Mouse (Mus musculus): Measurements from ENCODE around the gene Ctsz. TPM values are rescaled to one million over a fixed set of nuclear protein-coding genes. Genes with fewer than 3 reads are reported as not detected.
A peak's percentile ranks its signal among the peaks of the same experiment; 100 is the strongest.

Gene Ctsz
- polyA plus RNA-seq, 1 experiment from 2014 or later = 125 TPM

- H3K36me3 ChIP-seq (ENCODE audit: control insufficient read depth, insufficient read depth, low read length) = no peaks in the 10 kb centered on the region
- no peaks in the 10 kb centered on the region for H3K27me3 ChIP-seq (ENCODE audit: control insufficient read depth, insufficient read depth, low read length)
- no peak overlapping the region for H3K27ac ChIP-seq (replicated peaks in 1 of 2; ENCODE audit: control insufficient read depth in 1 of 2, insufficient read depth in 1 of 2, low read depth in 2 of 2, low read length in 2 of 2)
- no peaks in the 10 kb centered on the region for H3K9me3 ChIP-seq (ENCODE audit: control insufficient read depth, low read length)
- no peak overlapping the region for H3K9ac ChIP-seq (ENCODE audit: low read length)
- H3K4me1 ChIP-seq (ENCODE audit: control insufficient read depth in 2 of 2, insufficient read depth in 2 of 2, low read length in 2 of 2) = 0 out of 4 replicates have a peak, but pooled peaks cover 0 to 2% of the 10 kb centered on the region in 2 experiments
- no peak overlapping the region for H3K4me3 ChIP-seq (ENCODE audit: control insufficient read depth in 1 of 2, insufficient read depth in 1 of 2, low read depth in 1 of 2, low read length in 2 of 2)
- no peak overlapping the region for H3K4me2 ChIP-seq (ENCODE audit: low read length)
- no peak for ATAC-seq (ENCODE audit: insufficient number of reproducible peaks, insufficient read depth, low FRiP score, low read depth)
- WGBS = 75% methylated on average over 4 of the region's 4 CpGs
Measured at GRCm38 (mm10) chr2:174448405-174448804, 9.6 kb upstream of the Ctsz start.

- H3K4me3 ChIP-seq (ENCODE audit: control insufficient read depth in 1 of 2, insufficient read depth in 1 of 2, low read depth in 1 of 2, low read length in 2 of 2) = no peak overlapping the region
- H3K27ac ChIP-seq (replicated peaks in 1 of 2; ENCODE audit: control insufficient read depth in 1 of 2, insufficient read depth in 1 of 2, low read depth in 2 of 2, low read length in 2 of 2) = no peak overlapping the region
- WGBS = 69% methylated on average over 8 of the region's 8 CpGs
- no peaks in the 10 kb centered on the region for H3K27me3 ChIP-seq (ENCODE audit: control insufficient read depth, insufficient read depth, low read length)
- H3K4me1 ChIP-seq (ENCODE audit: control insufficient read depth in 2 of 2, insufficient read depth in 2 of 2, low read length in 2 of 2) = peaks cover 10 to 11% of the 10 kb centered on the region in 2 experiments; a peak in 3 of 4 replicates
- no peak for ATAC-seq (ENCODE audit: insufficient number of reproducible peaks, insufficient read depth, low FRiP score, low read depth)
- no peaks in the 10 kb centered on the region for H3K9me3 ChIP-seq (ENCODE audit: control insufficient read depth, low read length)
- H3K36me3 ChIP-seq (ENCODE audit: control insufficient read depth, insufficient read depth, low read length) = no peaks in the 10 kb centered on the region
- no peak overlapping the region for H3K9ac ChIP-seq (ENCODE audit: low read length)
- H3K4me2 ChIP-seq (ENCODE audit: low read length) = no peak overlapping the region
Measured at GRCm38 (mm10) chr2:174446905-174447304, 8.1 kb upstream of the Ctsz start.

GRCm38 (mm10) chr2:174446492-174446891 is 7.7 kb upstream of the Ctsz start:
- Histone ChIP-seq H3K9me3 (ENCODE audit: control insufficient read depth, low read length) (no peaks in the 10 kb centered on the region), H3K4me1 (ENCODE audit: control insufficient read depth in 2 of 2, insufficient read depth in 2 of 2, low read length in 2 of 2) (peaks cover 10 to 11% of the 10 kb centered on the region in 2 experiments; a peak in 3 of 4 replicates), H3K9ac (ENCODE audit: low read length) (no peak overlapping the region), H3K27me3 (ENCODE audit: control insufficient read depth, insufficient read depth, low read length) (no peaks in the 10 kb centered on the region), H3K36me3 (ENCODE audit: control insufficient read depth, insufficient read depth, low read length) (no peaks in the 10 kb centered on the region), H3K4me2 (ENCODE audit: low read length) (no peak overlapping the region), H3K27ac (replicated peaks in 1 of 2; ENCODE audit: control insufficient read depth in 1 of 2, insufficient read depth in 1 of 2, low read depth in 2 of 2, low read length in 2 of 2) (no peak overlapping the region), H3K4me3 (ENCODE audit: control insufficient read depth in 1 of 2, insufficient read depth in 1 of 2, low read depth in 1 of 2, low read length in 2 of 2) (no peak overlapping the region)
- 43% methylated on average over 7 of the region's 7 CpGs for WGBS
- no peak for ATAC-seq (ENCODE audit: insufficient number of reproducible peaks, insufficient read depth, low FRiP score, low read depth)

- no peak overlapping the region for H3K4me3 ChIP-seq (ENCODE audit: control insufficient read depth in 1 of 2, insufficient read depth in 1 of 2, low read depth in 1 of 2, low read length in 2 of 2)
- 69% methylated on average over 6 of the region's 6 CpGs for WGBS
- H3K36me3 ChIP-seq (ENCODE audit: control insufficient read depth, insufficient read depth, low read length) = no peaks in the 10 kb centered on the region
- ATAC-seq (ENCODE audit: insufficient number of reproducible peaks, insufficient read depth, low FRiP score, low read depth) = no peak
- H3K27ac ChIP-seq (replicated peaks in 1 of 2; ENCODE audit: control insufficient read depth in 1 of 2, insufficient read depth in 1 of 2, low read depth in 2 of 2, low read length in 2 of 2) = no peak overlapping the region
- no peak overlapping the region for H3K4me2 ChIP-seq (ENCODE audit: low read length)
- H3K9ac ChIP-seq (ENCODE audit: low read length) = no peak overlapping the region
- H3K27me3 ChIP-seq (ENCODE audit: control insufficient read depth, insufficient read depth, low read length) = no peaks in the 10 kb centered on the region
- H3K9me3 ChIP-seq (ENCODE audit: control insufficient read depth, low read length) = no peaks in the 10 kb centered on the region
- H3K4me1 ChIP-seq (ENCODE audit: control insufficient read depth in 2 of 2, insufficient read depth in 2 of 2, low read length in 2 of 2) = peaks cover 10 to 11% of the 10 kb centered on the region in 2 experiments; a peak in 3 of 4 replicates
Measured at GRCm38 (mm10) chr2:174445018-174445417, 6.2 kb upstream of the Ctsz start.

GRCm38 (mm10) chr2:174444359-174444758 is 5.5 kb upstream of the Ctsz start:
- no peak overlapping the region for H3K27ac ChIP-seq (replicated peaks in 1 of 2; ENCODE audit: control insufficient read depth in 1 of 2, insufficient read depth in 1 of 2, low read depth in 2 of 2, low read length in 2 of 2)
- 59% methylated on average over 7 of the region's 7 CpGs for WGBS
- H3K4me1 ChIP-seq (ENCODE audit: control insufficient read depth in 2 of 2, insufficient read depth in 2 of 2, low read length in 2 of 2) = peaks cover 11 to 16% of the 10 kb centered on the region in 2 experiments
- no peaks in the 10 kb centered on the region for H3K9me3 ChIP-seq (ENCODE audit: control insufficient read depth, low read length)
- no peak for ATAC-seq (ENCODE audit: insufficient number of reproducible peaks, insufficient read depth, low FRiP score, low read depth)
- H3K36me3 ChIP-seq (ENCODE audit: control insufficient read depth, insufficient read depth, low read length) = no peaks in the 10 kb centered on the region
- no peak overlapping the region for H3K4me2 ChIP-seq (ENCODE audit: low read length)
- H3K27me3 ChIP-seq (ENCODE audit: control insufficient read depth, insufficient read depth, low read length) = no peaks in the 10 kb centered on the region
- no peak overlapping the region for H3K9ac ChIP-seq (ENCODE audit: low read length)
- H3K4me3 ChIP-seq (ENCODE audit: control insufficient read depth in 1 of 2, insufficient read depth in 1 of 2, low read depth in 1 of 2, low read length in 2 of 2) = no peak overlapping the region

- Histone ChIP-seq H3K4me3 (ENCODE audit: control insufficient read depth in 1 of 2, insufficient read depth in 1 of 2, low read depth in 1 of 2, low read length in 2 of 2) (no peak overlapping the region), H3K9ac (ENCODE audit: low read length) (no peak overlapping the region), H3K4me1 (ENCODE audit: control insufficient read depth in 2 of 2, insufficient read depth in 2 of 2, low read length in 2 of 2) (peaks cover 19 to 26% of the 10 kb centered on the region in 2 experiments), H3K27me3 (ENCODE audit: control insufficient read depth, insufficient read depth, low read length) (no peaks in the 10 kb centered on the region), H3K9me3 (ENCODE audit: control insufficient read depth, low read length) (no peaks in the 10 kb centered on the region), H3K27ac (replicated peaks in 1 of 2; ENCODE audit: control insufficient read depth in 1 of 2, insufficient read depth in 1 of 2, low read depth in 2 of 2, low read length in 2 of 2) (peak overlapping the region; percentile 20 to 50; a peak in 2 of 4 replicates), H3K36me3 (ENCODE audit: control insufficient read depth, insufficient read depth, low read length) (no peaks in the 10 kb centered on the region), H3K4me2 (ENCODE audit: low read length) (no peak overlapping the region)
- no peak for ATAC-seq (ENCODE audit: insufficient number of reproducible peaks, insufficient read depth, low FRiP score, low read depth)
- 37% methylated on average over 2 of the region's 2 CpGs for WGBS
Measured at GRCm38 (mm10) chr2:174443046-174443445, 4.2 kb upstream of the Ctsz start.

- Histone ChIP-seq H3K9me3 (ENCODE audit: control insufficient read depth, low read length) (no peaks in the 10 kb centered on the region), H3K27me3 (ENCODE audit: control insufficient read depth, insufficient read depth, low read length) (no peaks in the 10 kb centered on the region), H3K4me2 (ENCODE audit: low read length) (no peak overlapping the region), H3K27ac (replicated peaks in 1 of 2; ENCODE audit: control insufficient read depth in 1 of 2, insufficient read depth in 1 of 2, low read depth in 2 of 2, low read length in 2 of 2) (peak overlapping the region; percentile 20 to 46; a peak in 2 of 4 replicates), H3K4me3 (ENCODE audit: control insufficient read depth in 1 of 2, insufficient read depth in 1 of 2, low read depth in 1 of 2, low read length in 2 of 2) (no peak overlapping the region), H3K4me1 (ENCODE audit: control insufficient read depth in 2 of 2, insufficient read depth in 2 of 2, low read length in 2 of 2) (peaks cover 20 to 28% of the 10 kb centered on the region in 2 experiments), H3K9ac (ENCODE audit: low read length) (no peak overlapping the region), H3K36me3 (ENCODE audit: control insufficient read depth, insufficient read depth, low read length) (no peaks in the 10 kb centered on the region)
- 0 out of 2 replicates have a peak, but pooled peaks have one; percentile 13 for ATAC-seq (ENCODE audit: insufficient number of reproducible peaks, insufficient read depth, low FRiP score, low read depth)
- 43% methylated on average over 9 of the region's 9 CpGs for WGBS
Measured at GRCm38 (mm10) chr2:174442460-174442859, 3.6 kb upstream of the Ctsz start.

- Histone ChIP-seq H3K4me2 (ENCODE audit: low read length) (no peak overlapping the region), H3K4me1 (ENCODE audit: control insufficient read depth in 2 of 2, insufficient read depth in 2 of 2, low read length in 2 of 2) (peaks cover 20 to 28% of the 10 kb centered on the region in 2 experiments), H3K27me3 (ENCODE audit: control insufficient read depth, insufficient read depth, low read length) (no peaks in the 10 kb centered on the region), H3K9me3 (ENCODE audit: control insufficient read depth, low read length) (no peaks in the 10 kb centered on the region), H3K9ac (ENCODE audit: low read length) (no peak overlapping the region), H3K4me3 (ENCODE audit: control insufficient read depth in 1 of 2, insufficient read depth in 1 of 2, low read depth in 1 of 2, low read length in 2 of 2) (no peak overlapping the region), H3K36me3 (ENCODE audit: control insufficient read depth, insufficient read depth, low read length) (no peaks in the 10 kb centered on the region), H3K27ac (replicated peaks in 1 of 2; ENCODE audit: control insufficient read depth in 1 of 2, insufficient read depth in 1 of 2, low read depth in 2 of 2, low read length in 2 of 2) (no peak overlapping the region)
- no peak for ATAC-seq (ENCODE audit: insufficient number of reproducible peaks, insufficient read depth, low FRiP score, low read depth)
- 56% methylated on average over 4 of the region's 4 CpGs for WGBS
Measured at GRCm38 (mm10) chr2:174441898-174442297, 3.1 kb upstream of the Ctsz start.
